Mouse (Mus musculus) layer of hippocampus, adult 18-20 months (tissue): ENCODE results near the gene Dnm3. TPM values are rescaled to one million over a fixed set of nuclear protein-coding genes. Genes with fewer than 3 reads are reported as not detected.

Source experiments
- DNase-seq, 2 experiments: peaks; one replicate each; pipeline ENCODE4 v3.0.0; 2022; ENCODE audit warnings: low spot score in 2 of 2
- total RNA-seq, 2 experiments: library from RNA; stranded (reverse); gene quantifications; 2 replicates each; pipeline ENCODE4 v1.2.3; 2021

The Dnm3 gene
- total RNA-seq, 2 experiments from 2014 or later, result 80.5 to 80.9 TPM

DNA sequence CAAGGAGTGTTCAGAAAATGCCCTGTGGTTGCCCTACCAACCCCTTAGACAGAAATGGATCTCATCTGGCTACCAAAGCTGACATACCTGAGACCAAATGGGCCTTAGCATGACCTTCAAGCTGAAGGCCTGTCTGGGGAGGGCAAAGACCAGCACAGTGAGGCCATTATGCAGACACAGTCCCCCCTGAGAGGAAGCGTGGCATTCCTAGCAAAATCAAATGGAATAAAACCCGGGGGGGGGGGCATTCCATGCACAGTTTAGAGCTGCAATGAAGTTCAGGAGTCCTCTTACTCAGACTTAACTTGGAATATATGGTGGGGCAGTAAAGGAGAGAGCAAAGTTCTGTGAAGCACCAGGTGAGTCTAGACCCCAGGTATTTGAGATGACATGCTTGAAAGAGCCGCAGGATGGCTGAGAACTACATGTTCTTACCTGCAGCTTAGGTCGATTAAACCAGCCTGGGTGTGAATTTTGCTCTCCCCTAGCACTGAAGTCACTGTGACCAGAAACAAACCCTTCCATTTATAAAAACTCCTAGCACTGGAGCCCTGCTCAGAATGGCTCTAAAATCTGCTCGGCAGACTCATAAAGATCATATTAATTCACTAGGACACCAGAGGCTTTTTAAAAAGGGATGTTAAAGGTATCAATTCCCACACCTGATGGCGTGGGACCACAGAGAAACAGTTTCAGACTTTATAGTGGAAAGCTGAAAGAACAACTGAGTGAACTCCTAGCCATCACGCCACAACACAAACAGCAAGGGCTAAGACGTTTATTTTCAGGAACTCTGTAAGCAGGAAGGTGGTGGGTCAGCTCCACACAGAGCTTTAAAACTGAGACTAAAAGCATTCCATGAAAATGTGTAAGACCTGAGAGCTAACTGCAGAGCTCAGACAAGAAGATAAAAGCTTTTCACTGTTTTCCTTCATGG, 350.7 kb downstream of the Dnm3 start:
- no peak for DNase-seq

DNA sequence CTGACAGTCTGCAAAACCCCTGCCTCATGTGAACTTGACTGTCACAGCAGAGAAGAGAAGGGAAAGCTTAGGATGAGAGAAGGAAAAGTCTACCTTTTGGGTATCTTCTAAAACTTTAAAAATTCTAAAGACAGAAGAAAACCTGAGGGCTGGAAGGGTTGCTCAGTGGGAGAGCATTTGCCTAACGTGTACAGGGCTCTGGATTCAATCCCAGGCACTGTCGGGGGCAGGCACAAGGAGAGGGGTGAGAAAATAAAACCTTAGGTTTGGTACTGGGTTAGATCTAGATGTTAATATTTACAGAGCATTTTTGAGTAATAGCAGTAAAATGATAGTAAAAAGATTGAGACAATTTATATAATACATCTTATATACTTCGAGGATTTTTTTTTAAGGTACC, 353.4 kb downstream of the Dnm3 start:
- DNase-seq, result no peak

DNA sequence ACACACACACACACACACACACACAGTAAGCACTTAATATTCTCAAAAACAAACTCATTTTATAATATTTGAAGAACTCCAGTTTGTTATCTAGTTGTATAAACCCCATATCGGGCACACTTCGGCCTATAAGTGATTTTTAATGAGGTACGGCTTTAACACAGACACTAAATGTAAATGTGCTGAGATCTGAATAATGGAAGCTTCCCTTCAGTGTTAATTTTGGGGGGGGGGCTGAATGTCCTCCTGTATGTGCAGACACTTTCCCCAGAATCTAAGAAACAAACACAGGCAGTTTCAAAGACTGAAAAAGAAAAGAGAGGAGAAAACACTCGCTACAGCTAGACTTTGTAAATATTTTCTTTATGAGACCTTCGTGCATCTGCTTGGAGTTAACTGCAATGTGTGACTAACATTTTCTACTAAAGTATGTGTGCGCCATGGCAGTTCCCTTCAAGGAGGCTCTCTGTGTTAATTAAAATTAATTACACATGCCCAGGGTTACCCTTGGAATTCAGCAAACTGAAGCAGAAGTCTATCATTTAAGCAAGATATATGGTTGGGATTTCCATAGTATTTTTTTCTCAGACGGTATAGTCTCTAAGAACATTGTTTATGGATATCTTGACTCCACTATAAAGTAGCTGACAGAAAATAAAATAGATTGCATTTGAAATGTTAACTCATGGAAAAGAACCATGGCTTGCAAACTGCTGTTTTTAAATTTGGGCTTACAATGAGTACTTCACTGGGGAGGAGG, 356.2 kb downstream of the Dnm3 start:
- no peak for DNase-seq

DNA sequence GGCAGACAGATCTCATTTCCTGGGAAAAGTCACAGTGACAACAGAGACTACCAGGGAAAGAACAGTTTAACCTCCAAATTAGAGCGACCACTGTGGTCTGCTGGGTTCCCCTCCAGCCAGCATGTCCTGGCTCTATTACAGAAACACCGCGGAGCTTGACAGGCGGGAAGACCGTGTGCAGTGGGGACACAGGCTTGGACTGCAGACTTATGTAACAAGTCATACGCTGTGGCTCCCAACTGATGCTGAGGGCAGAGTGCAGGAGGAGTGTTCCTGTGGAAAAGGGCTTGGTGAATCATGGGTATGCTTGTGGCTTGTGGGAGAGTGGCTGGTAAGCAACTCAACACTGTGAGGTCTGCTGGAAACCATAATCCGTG, 368.4 kb downstream of the Dnm3 start:
- peak in 1 of 2 experiments; percentile 25 for DNase-seq

DNA sequence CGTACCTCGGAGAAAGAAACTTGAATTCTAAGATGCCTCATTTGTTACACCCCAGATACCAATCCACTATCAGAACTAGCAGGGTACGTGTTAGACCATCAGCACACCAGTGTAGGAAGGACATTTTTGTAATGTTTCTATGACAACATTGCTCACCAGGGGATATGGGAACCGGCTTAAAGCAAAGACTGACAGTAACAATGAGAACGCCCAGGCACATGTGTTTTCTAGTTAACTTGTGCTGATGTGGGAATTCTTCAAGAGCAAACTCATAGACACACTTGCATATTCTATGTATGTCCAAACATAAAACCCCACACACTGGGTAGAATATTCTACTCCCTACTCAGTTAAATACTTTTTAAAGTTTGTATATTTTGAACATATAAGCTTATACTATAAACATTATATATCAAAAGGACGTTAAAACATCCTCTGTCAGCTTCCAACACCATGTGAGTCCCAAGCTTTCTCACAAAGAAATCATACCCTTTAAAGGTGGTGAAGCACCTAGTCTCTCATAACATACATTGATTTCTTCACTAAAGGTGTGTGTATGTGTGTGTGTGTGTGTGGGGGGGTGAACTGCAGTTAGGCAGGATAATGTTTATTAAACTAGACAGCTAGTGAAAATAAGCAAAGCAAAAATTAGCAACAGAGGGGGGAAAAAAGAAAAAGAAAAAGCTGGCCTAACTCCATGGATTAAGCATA, 369.0 kb downstream of the Dnm3 start:
- peak in 1 of 2 experiments; percentile 21 for DNase-seq

DNA sequence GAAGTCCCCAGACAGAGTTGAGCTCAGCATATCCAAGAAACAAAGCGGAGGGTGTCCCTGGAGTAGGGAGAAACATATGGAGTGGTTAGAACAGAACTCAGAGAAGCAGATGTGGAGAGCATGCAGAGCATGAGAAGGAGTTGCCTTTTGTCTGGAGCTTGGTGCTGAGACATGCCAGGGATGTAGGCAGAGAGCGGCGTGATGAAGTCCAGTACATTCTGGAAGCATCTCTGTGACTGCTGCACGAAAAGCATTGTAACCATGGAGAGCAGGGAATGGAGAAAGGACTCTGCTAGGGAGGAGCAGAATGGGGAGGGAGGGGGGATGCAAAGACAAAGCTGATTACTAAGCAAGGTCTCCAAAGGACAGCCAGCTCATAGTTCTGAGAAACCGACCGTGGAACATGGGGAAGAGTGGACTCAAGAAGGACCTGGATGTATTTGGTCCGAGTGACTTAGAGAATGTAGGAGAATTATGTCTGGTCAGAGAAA, 369.6 kb downstream of the Dnm3 start:
- DNase-seq, result peak in 1 of 2 experiments; percentile 51

DNA sequence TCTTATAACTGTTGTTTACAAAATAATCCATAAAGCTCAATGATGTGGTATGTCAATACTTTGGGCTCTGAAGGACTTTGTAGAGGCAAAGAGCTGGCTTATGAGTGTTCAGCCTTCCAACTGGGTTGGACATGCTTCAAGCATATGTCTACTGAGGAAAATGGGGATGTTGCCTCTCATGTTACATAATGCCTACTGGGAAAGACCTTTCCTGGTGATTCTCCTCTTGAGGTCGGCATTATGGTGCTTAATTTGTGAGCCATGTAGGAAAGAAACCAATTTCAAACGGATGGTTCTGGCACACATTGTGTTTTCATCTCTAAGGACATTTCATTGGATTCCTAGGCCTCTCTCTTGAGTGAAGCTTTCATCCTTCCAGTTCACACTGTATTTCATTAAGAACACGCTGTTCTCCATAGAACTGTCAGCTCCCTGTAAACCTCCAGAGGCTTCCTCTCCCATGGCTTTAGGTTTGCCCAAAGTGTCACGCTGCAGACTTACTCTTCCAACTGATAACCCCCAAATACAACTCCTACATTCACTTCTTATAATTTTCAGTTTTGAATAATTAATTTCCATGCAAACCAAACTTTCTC, 370.7 kb downstream of the Dnm3 start:
- DNase-seq, result no peak

DNA sequence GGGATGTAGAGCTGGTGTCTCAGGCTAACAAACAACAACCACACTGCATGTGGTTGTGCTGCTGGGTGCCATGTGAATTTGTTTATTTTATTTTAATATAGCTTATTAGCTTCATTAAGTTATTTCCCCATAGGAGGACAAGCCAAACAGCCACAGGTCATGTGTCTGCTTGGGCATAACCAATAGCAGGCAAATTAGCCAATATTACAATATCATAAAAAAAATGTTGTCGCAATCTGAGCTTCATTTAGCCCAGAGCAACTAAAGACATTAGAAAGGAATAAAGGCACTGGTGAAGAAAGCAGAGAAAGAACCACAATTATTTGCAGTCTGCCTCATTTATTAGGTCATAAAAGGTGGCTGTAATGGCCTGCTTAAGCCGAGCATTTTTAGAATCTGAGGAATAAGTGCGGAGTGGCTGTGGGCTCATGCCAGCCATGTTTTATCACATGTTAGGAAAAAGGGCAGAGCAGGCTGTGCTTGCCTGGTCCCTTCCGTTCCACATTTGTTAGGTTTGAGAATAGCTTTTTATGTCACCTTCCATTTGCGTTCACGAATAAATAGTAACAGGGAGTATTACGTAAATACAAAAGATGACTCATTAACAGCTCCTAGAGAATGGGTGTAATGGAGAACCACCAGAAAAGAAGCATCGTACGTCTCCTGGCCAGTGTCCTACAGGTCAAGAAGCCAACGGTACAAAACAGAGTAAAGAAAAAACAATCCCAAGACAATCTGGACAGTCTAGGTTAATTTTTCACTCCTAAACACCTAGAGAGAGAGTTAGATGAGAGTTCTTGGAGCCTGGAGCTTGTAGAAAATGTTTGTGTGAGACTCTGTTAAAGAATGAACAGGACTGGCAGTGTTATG, 376.6 kb downstream of the Dnm3 start:
- no peak for DNase-seq

DNA sequence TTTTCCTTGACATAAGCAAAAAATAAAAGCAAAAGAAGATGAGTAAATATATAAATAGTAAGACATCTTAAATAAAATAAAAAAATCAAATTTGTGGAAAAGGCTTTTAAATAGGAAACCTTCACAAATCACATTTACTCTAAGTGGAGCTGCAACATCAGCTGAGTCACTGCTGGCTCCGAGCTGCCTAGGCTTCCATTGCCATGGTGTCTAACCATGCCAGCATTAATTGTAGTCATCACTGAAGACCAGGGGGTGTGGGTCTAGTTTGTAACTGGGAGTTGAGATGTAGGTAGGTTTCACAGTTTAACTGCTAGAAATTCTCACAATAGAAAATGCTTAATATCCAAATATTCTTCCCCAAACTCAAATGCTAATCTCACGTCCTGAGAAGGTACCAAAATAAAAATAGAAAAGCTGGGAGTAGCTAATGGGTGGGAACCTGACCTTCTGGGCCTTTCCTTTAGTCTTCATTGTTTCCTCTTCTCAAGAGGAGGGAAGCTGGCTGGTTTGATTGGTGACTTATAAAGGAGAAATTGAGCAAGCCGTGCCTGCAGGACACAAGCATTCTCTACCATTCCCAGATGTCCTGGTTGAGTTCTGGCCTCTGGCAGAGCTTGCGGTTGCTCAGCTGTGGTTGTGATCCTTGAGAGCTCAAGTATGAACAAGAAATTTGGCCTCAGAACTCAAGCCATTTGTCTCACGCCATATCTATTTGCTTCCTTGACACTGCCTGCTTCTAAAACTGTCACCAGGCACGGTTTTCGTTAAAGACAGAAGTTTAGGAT, 377.6 kb downstream of the Dnm3 start:
- no peak for DNase-seq

DNA sequence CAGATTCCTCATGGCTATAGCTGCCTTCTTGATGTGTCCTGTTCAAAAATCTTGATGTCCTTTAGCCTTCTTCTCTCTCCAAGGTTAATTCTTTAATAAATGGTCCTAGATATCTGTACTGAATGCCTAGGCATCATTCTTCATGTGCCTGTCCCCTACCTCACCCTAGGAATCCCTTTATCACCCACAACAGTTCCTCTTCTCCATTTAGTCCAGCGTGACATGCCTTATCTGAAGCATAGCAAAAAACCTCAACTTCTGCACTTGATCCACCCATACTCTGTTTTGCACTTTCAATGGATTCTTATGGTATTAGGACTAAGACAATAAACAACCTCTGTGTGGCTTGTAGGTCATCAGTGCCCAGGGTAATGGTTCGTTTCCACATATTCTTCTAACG, 378.6 kb downstream of the Dnm3 start:
- no peak for DNase-seq

DNA sequence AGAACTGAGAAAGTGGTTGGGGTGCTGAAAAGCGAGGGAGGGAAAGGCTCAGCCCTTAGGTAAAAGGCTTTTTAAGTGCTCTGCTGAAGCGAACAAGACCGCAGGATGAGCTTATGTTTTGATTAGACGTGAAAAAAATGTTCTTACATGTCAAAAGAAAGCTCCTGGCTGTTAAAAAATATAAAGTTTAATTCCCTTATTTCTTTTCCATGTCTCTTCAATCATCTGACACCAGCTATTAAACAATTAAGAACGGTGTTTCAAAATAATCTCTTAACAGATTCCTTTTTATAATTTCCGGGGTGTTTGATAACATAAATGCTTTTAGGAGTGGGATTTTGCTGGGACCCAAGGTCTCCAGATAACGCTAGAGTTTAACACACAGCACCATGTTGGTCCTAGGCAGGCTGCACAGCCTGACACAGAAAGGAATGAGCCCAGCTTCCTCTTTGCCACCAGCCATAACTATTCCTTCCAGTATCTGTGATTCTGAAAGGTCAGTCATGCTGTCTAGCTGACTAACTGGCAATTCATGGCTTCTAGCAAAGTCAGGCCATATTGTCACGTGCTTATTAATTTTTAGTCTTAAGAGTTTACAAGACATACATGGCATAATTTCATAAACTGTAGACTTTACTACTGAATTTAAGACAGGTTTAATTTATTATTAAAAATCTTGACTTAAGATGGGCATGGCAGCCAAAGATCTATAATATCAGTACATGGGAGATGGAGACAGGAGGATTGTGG, 383.1 kb downstream of the Dnm3 start:
- no peak for DNase-seq

DNA sequence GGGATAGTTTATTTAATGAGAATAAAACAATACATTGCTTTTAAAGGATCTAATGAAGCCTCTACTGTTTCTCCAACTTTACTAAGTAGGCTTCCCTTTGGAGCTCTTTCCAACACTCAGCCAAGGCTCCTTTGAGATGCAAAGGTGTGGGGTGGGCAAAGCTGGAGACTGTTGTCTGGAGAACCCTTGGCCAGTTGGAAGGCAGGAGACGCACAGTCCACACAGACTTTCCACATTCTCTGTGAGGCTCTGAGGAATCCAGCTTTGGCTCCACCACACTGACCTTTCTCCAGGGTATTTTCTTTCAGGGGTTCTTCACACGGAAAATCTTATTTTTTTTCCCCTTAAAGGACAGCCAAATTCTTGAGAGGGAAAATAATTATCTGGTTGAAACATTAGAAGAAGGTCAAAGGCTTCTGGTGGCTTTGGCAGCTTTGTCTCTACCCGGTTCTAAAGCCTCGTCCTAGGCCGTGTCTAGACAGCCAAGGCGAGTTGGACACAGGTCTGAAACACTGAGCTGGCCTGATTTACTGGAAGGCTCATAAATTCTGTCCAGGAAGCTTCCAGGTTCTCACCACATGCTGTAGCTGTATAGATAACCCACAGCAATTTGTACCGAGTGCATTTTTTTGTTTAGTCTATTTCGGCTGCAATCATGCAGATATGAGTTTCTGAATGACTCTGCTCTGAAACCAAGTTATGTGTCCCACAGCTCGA, 383.9 kb downstream of the Dnm3 start:
- DNase-seq, result no peak

DNA sequence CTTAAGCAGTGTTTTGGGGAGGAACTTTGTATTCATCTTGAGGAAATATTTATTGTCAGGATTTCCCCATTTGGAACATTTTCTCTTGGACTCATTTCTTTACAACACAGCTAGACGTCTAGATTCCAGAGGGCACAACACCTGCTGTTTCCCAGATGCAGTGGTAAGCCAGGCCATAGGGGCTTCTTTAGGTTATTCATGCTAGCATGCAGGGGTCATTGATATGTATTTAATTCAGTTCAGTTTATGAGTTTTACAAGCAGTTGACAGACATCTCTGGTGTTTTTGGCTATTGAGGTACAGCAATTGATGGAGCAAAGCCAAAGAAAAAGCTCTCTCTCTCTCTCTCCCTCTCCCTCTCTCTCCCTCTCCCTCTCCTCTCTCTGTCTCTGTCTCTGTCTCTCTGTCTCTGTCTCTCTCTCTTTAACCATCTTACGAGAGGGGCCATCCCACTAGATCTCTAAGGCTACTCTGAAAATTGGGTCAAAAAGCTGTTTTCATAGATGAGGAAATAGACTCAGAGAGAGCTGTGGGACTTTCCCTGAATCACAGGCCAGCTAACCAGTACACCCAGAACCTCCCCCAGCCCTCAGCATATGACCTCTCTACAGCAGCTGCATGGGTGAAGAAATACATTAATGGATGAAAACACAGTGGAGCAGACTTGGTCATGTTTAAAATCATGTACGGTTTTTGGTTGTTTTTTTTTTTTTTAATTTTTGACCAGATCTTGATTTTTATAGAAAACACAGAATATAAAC, 384.8 kb downstream of the Dnm3 start:
- no peak for DNase-seq

DNA sequence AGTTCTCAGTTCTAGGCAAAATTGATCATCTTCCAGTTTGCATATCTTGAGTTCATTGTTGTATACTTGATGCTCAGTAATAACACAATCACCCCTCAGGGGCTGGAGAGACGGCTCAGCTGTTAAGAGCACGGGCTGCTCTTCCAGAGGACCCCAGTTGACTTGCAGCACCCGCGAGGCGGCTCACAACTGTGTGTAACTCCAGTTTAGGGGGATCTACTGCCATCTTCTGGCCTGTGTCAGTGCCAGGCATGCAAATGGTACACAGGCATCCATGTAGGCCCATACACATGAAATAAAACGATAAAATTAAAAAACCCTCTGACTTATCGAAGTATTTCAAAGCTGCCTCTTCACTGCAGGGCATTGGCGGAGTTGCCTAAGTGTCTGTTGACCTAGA, 385.4 kb downstream of the Dnm3 start:
- no peak for DNase-seq

DNA sequence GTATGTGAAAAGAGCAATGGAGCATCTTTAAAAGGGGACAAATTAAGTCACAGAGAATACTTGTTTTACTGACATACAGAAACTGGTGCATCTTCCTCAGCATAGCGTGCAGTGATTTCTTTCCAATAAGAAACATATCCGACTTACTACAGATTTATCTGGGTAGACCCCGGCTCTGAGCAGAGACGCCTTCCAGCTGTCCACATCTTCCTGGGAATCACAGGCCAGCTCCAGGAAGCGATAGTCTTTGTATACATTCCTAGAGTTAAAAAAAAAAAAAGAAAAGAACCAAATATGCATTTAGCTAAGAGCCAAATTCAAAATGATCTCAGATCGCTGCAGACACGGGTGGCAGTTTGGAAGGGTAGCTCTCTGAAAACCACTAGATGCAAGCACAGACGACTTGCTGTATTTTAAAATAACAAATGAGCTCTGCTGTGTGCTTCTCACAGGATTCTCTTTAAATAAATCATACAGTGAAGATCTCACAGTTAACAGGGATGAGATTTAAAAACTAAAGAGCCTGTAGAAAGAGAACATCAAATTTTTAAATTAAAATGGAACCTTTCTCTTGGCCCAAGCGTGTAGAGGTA, 393.9 kb downstream of the Dnm3 start:
- no peak for DNase-seq

DNA sequence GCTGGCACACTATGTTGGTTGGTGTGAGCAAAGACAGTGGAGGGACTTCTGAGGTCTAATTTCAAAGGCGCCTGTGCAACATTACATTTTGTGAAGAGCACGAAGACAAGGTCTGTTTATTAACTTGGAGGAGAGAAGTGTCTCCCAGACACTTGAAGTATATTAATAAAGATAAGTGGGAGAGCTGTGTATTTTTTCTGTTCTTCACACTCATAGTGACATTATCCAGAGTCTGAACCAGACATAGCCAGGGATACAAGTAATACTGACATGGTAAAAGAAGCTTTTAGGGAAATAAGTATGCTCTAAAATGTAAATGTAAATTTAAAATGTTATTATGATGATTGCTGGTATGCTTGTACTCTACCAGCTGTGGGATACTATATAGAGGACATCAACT, 394.5 kb downstream of the Dnm3 start:
- no peak for DNase-seq

DNA sequence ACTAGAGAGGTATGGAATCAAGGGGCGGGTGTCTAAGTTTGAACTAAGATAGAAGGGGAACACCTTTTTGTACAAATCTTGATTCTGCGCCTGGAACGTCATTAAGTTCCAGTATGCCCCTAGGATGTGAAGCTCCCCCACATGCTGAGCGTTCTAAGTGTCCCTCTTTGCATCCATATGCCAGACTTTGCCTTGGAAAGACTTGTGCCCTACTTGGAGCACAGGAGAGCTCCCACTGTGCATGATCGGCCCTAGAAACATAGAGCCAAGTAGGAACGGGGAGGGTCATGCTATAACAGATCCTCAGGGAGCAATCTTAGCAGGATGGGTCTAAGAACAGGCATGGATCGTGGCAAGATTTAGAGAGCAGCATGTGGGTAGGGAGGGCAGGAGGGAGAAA, 395.1 kb downstream of the Dnm3 start:
- DNase-seq, result no peak
